Mouse (Mus musculus) cerebellum, postnatal 10 days (tissue): Measurements from ENCODE around the gene Gm9044.
"Not testable (repeated sequence)": the region's sequence is repeated elsewhere in the genome, so short reads cannot be mapped to it uniquely, and the experiment has no call there.

Experiments used
- DNase-seq, 2 experiments: peaks; one replicate each; pipeline ENCODE4 v3.0.0; 2021; ENCODE audit warnings: mixed read lengths in 2 of 2

Gene Gm9044

GRCm38 (mm10) chr10:118332308-118332707, at the start of gene Gm9044:
Gene Gm9044, minus strand, starts transcription at chr10:118332408.
- not testable (repeated sequence) for DNase-seq

- peak; percentile 93 for DNase-seq
Observed at GRCm38 (mm10) chr10:118370443-118370842, 38.2 kb upstream of the Gm9044 start.

- DNase-seq = peak; percentile 5 to 6
Observed at GRCm38 (mm10) chr10:118369518-118369917, 37.3 kb upstream of the Gm9044 start.

GRCm38 (mm10) chr10:118354005-118354404, 21.8 kb upstream of the Gm9044 start, which contains the start of gene Gm9049:
Gene Gm9049, minus strand, starts transcription at chr10:118354105.
- DNase-seq = not testable (repeated sequence)

GRCm38 (mm10) chr10:118348579-118348978, 16.4 kb upstream of the Gm9044 start, which contains the start of gene Gm9048:
Gene Gm9048, minus strand, starts transcription at chr10:118348679.
- not testable (repeated sequence) for DNase-seq

- DNase-seq = not testable (repeated sequence)
Observed at GRCm38 (mm10) chr10:118343155-118343554, 10.9 kb upstream of the Gm9044 start, which contains the start of gene Gm9046. Gene Gm9046, minus strand, starts transcription at chr10:118343255.

GRCm38 (mm10) chr10:118337731-118338130, 5.5 kb upstream of the Gm9044 start, which contains the start of gene Gm9045:
Gene Gm9045, minus strand, starts transcription at chr10:118337831.
- not testable (repeated sequence) for DNase-seq

GRCm38 (mm10) chr10:118326869-118327268, 5.3 kb downstream of the Gm9044 start, which contains the start of gene Gm9040:
Gene Gm9040, minus strand, starts transcription at chr10:118326969.
- DNase-seq = not testable (repeated sequence)

- no peak for DNase-seq
Observed at GRCm38 (mm10) chr10:118319024-118319423, 13.2 kb downstream of the Gm9044 start.

GRCm38 (mm10) chr10:118302133-118302532, 30.1 kb downstream of the Gm9044 start:
- not testable (repeated sequence) for DNase-seq

GRCm38 (mm10) chr10:118294938-118295337, 37.3 kb downstream of the Gm9044 start, which contains the start of gene Iltifb:
Gene Iltifb, minus strand, starts transcription at chr10:118295038.
- no peak for DNase-seq

- not testable (repeated sequence) for DNase-seq
Observed at GRCm38 (mm10) chr10:118283016-118283415, 49.2 kb downstream of the Gm9044 start.

GRCm38 (mm10) chr10:118282565-118282964, 49.6 kb downstream of the Gm9044 start:
- DNase-seq = not testable (repeated sequence)
